Mouse (Mus musculus) ES-E14 (cell line): ENCODE data around the gene Cabp1. TPM values are rescaled to one million over a fixed set of nuclear protein-coding genes. Genes with fewer than 3 reads are reported as not detected.

Experiments used
- DNase-seq: peaks from one replicate; pipeline ENCODE4 v3.0.0-alpha.2; 2013; ENCODE audit warnings: low read depth, low spot score
- H3K27ac ChIP-seq: 2 replicates; pipeline ENCODE4 v1.5.1; 2012; ENCODE audit warnings: low read depth, mild to moderate bottlenecking, low read length, moderate library complexity, mixed read lengths; ENCODE audit not compliant: poor library complexity, insufficient read depth, severe bottlenecking
- H3K36me3 ChIP-seq: 2 replicates; pipeline ENCODE4 v1.6.1; 2012; ENCODE audit warnings: mild to moderate bottlenecking, low read length, moderate library complexity, mixed read lengths; ENCODE audit not compliant: control insufficient read depth, poor library complexity, insufficient read depth, severe bottlenecking
- H3K4me1 ChIP-seq, 2 experiments: fragments of 150-350 bp in 1 of 2; sonication (generic) in 1 of 2; 2 replicates each; pipeline ENCODE4 v1.6.1; 2012; ENCODE audit warnings: low read length in 2 of 2, mild to moderate bottlenecking in 1 of 2, mixed read lengths in 1 of 2; ENCODE audit not compliant: control insufficient read depth in 2 of 2, insufficient read depth in 2 of 2, poor library complexity in 1 of 2
- H3K4me3 ChIP-seq, 2 experiments: fragments of 150-350 bp in 1 of 2; sonication (generic) in 1 of 2; 2 replicates each; pipeline ENCODE4 v1.5.1; 2012; ENCODE audit warnings: low read length in 2 of 2, low read depth in 1 of 2, mild to moderate bottlenecking in 1 of 2, mixed read lengths in 1 of 2; ENCODE audit not compliant: insufficient read depth in 1 of 2, poor library complexity in 1 of 2, severe bottlenecking in 1 of 2
- H3K9ac ChIP-seq: 2 replicates; pipeline ENCODE4 v1.6.1; 2012; ENCODE audit warnings: low read depth, mild to moderate bottlenecking, low read length, mixed read lengths; ENCODE audit not compliant: poor library complexity, insufficient read depth, severe bottlenecking
- H3K9me3 ChIP-seq: fragments of 150-350 bp; sonication (generic); 2 replicates; pipeline ENCODE4 v1.6.1; 2012; ENCODE audit warnings: low read depth, mild to moderate bottlenecking, low read length; ENCODE audit not compliant: control insufficient read depth, insufficient read depth
- CHD2 ChIP-seq: IDR thresholded peaks from 2 replicates; pipeline ENCODE4 v1.6.1; 2014; ENCODE audit warnings: mild to moderate bottlenecking, low read depth, low read length, inconsistent platforms
- HCFC1 ChIP-seq: IDR thresholded peaks from 2 replicates; pipeline ENCODE4 v1.6.1; 2012; ENCODE audit warnings: low read length, inconsistent platforms, borderline replicate concordance; ENCODE audit not compliant: insufficient read depth
- MAFK ChIP-seq: IDR thresholded peaks from 2 replicates; pipeline ENCODE4 v1.6.1; 2014; ENCODE audit warnings: mild to moderate bottlenecking, low read depth, low read length, inconsistent platforms; ENCODE audit not compliant: insufficient read depth
- ZC3H11A ChIP-seq: IDR thresholded peaks from 2 replicates; pipeline ENCODE4 v1.6.1; 2012; ENCODE audit warnings: low read depth, mild to moderate bottlenecking, inconsistent platforms, low read length, borderline replicate concordance
- ZNF384 ChIP-seq: IDR thresholded peaks from 2 replicates; pipeline ENCODE4 v1.6.1; 2012; ENCODE audit warnings: low read depth, low read length, inconsistent platforms
- in situ Hi-C, 2 experiments: fragments of 600-800 bp; cut with MboI; formaldehyde crosslinking; loops; one replicate each; pipeline ENCODE4 v1.15.1; 2025; ENCODE audit warnings: low sequenced_read_pairs in 2 of 2, inconsistent platforms in 1 of 2; ENCODE audit not compliant: unreplicated experiment in 2 of 2
- total RNA-seq: library from RNA; depleted of rRNA; stranded (reverse); fragments of 300-350 nt; gene quantifications from 2 replicates; pipeline ENCODE4 v1.2.3, GENCODE M21; 2012; rRNA removed

Cabp1 gene
- total RNA-seq, 1 experiment: 14.9 TPM

DNA sequence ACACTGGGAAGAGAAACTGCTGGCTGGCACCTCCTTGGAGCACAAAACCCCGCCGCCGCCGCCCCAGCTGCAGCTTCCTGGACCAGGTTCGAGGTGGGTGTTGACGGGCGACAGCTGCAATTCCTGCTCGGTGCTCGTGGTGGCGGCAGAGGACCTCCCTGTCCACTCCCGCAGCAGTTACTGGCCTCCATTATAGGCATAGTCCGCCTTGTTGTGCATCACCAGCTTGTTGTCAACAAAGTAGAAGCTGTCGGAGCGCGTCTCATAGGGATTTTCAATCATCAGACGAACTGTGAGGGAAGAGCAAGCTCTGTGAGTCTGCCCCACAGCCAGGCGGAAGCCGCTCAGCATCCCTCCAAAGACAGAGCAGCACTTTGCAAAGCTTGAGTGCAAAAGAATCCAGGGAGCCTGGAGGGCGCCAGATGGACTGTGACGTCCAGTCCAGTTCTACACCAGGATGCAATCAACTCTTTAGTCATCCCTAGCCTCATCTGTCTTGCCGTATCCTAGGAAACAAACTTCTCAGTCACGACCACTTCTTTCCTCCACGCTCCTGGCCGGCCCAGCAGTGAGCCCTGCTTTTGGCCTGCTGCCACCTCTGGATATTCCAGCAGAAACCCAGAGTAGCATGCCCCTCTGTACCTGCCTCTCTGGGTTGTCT lies 68.8 kb downstream of the Cabp1 start:
- TF ChIP-seq ZC3H11A (peak; percentile 53; the same call in 1 of the 2 replicates), ZNF384 (no peak)
- in situ Hi-C loops: no loop called here
- Histone ChIP-seq H3K9ac (no peak overlapping the region), H3K9me3 (no peaks in the 10 kb centered on the region), H3K4me1 (peaks cover 1 to 3% of the 10 kb centered on the region in 2 experiments; a peak in 1 of 4 replicates), H3K36me3 (peaks cover 47% of the 10 kb centered on the region), H3K4me3 (no peak overlapping the region), H3K27ac (no peak overlapping the region)
- DNase-seq: no peak

DNA sequence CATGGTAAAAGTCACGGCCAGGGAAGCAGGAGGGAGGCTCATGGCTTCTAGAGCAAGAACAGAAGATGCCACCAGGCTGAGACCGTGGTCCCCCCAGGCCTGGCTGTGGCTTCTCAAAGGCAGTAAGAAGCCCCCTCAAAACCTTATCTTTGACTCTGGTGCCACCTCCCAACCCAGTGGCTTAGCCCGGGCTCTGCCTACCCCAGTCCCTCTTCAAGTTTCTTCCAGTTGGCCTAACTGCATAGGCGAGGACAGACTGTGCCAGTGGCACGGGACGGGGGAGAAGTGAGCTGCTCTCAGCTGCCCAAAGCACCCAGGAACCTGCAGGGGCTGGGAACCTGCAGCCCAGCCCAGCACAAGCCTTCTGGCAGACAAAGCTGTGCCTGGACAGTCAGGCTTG lies 69.5 kb downstream of the Cabp1 start:
- Histone ChIP-seq H3K9ac (no peak overlapping the region), H3K4me3 (no peak overlapping the region), H3K4me1 (peaks cover 1 to 3% of the 10 kb centered on the region in 2 experiments; a peak in 1 of 4 replicates), H3K9me3 (no peaks in the 10 kb centered on the region), H3K27ac (no peak overlapping the region), H3K36me3 (peaks cover 41% of the 10 kb centered on the region)
- in situ Hi-C loops: no loop called here
- DNase-seq: no peak
- TF ChIP-seq CHD2 (no peak), MAFK (no peak), ZC3H11A (no peak), HCFC1 (no peak), ZNF384 (no peak)

- H3K9me3 ChIP-seq: no peaks in the 10 kb centered on the region
- H3K4me3 ChIP-seq: no peak overlapping the region
- no peak overlapping the region for H3K9ac ChIP-seq
- no peak for TF ChIP-seq MAFK
- TF ChIP-seq CHD2: no peak
- TF ChIP-seq ZNF384: no peak
- TF ChIP-seq HCFC1: no peak
- no peak for TF ChIP-seq ZC3H11A
- no peak for DNase-seq
- peaks cover 16% of the 10 kb centered on the region for H3K36me3 ChIP-seq
- H3K27ac ChIP-seq: no peak overlapping the region
- H3K4me1 ChIP-seq: 0 out of 4 replicates have a peak, but pooled peaks cover 2 to 3% of the 10 kb centered on the region in 2 experiments
- in situ Hi-C loops: no loop called here
Measured at GRCm38 (mm10) chr5:115120978-115121377, 73.2 kb downstream of the Cabp1 start.

DNA sequence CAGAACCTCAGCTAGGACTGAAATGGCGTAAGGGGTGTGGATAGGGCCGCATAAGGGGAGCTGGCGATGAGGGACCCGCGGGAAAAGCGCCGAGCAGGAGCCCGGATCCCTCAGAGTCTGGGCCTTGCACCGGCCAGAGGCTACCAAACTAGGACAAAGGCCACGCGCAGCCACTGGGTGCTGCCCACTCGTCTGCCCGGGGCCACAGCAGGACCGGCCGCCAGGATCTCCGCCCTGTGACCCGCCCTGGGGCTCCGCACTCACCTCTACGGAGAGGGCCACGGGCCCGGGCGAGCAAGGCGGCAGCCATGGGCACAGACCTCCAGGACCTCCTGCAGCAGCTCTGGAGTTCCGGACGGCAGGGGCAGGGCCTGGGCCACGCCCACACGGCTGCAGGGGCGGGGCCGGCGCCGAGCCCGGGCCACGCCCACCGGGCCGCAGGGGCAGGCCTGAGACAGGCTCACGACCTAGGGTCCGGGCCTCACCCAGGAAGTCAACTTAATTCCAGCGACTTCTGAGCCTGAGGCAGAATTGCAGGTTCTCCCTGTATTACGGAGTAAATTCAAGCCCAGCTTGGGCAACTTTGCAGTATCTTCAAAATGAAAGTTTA lies 75.1 kb downstream of the Cabp1 start, which contains the start of gene Acads:
TSS of gene Acads (minus strand) at position 386 of the 610 bp plus-strand sequence.
- peaks cover 4% of the 10 kb centered on the region for H3K36me3 ChIP-seq

More for the DNA sequence above, 75.1 kb downstream of the Cabp1 start, which contains the start of gene Acads:
- peak within 1 kb of the TSS; percentile 83 to 98 for H3K4me3 ChIP-seq
- peaks cover 3 to 4% of the 10 kb centered on the region in 2 experiments; a peak in 2 of 4 replicates for H3K4me1 ChIP-seq
- in situ Hi-C loops: no loop called here
- peak; percentile 73 for DNase-seq
- TF ChIP-seq CHD2 (no peak), HCFC1 (0 out of 2 replicates have a peak, but pooled peaks have one; percentile 31)
- H3K9ac ChIP-seq: peak within 1 kb of the TSS; percentile 75
- H3K27ac ChIP-seq: no peak within 1 kb of the TSS; the same call in 1 of the 2 replicates
- H3K9me3 ChIP-seq: no peaks in the 10 kb centered on the region

Other genes with a start within 250 kb of the Cabp1 start
- 2.0 and 4.5 TPM in 2 replicates for gene Hnf1a, start 223.3 kb downstream of the Cabp1 start, total RNA-seq
- gene Sppl3, start 183.2 kb downstream of the Cabp1 start, total RNA-seq: 56.1 and 72.5 TPM in 2 replicates
- 5.8 and 7.7 TPM in 2 replicates for gene Gm10401, start 96.1 kb downstream of the Cabp1 start, total RNA-seq
- 41.1 and 43.6 TPM in 2 replicates for gene Acads, start 75.0 kb downstream of the Cabp1 start, total RNA-seq
- 27.1 and 27.5 TPM in 2 replicates for gene Unc119b, start 59.4 kb downstream of the Cabp1 start, total RNA-seq
- gene Mlec, start 36.2 kb downstream of the Cabp1 start, total RNA-seq: 191 and 272 TPM in 2 replicates
- gene Pop5, start 41.5 kb upstream of the Cabp1 start, total RNA-seq: 155 and 174 TPM in 2 replicates
- 134 and 138 TPM in 2 replicates for gene Rnf10, start 78.5 kb upstream of the Cabp1 start, total RNA-seq
- 28.3 and 34.8 TPM in 2 replicates for gene Coq5, start 85.3 kb upstream of the Cabp1 start, total RNA-seq
- 575 and 753 TPM in 2 replicates for gene Dynll1, start 106.6 kb upstream of the Cabp1 start, total RNA-seq
- 42.6 and 57.2 TPM in 2 replicates for gene Srsf9, start 132.8 kb upstream of the Cabp1 start, total RNA-seq
- 1.9 and 3.1 TPM in 2 replicates for gene Gatc, start 146.8 kb upstream of the Cabp1 start, total RNA-seq
- 21.5 and 30.7 TPM in 2 replicates for gene Triap1, start 146.8 kb upstream of the Cabp1 start, total RNA-seq
- gene Cox6a1, start 154.6 kb upstream of the Cabp1 start, total RNA-seq: 936 and 1,706 TPM in 2 replicates
- gene Msi1, start 235.2 kb upstream of the Cabp1 start, total RNA-seq: 5.6 and 9.0 TPM in 2 replicates